Mouse (Mus musculus) cerebellum, adult 2 months (tissue): ENCODE data around the gene Nrcam.

Source experiments
- CTCF ChIP-seq: fragments of 200-500 bp; IDR thresholded peaks from 2 replicates; pipeline ENCODE4 v1.5.1; 2011; ENCODE audit warnings: low read depth, mild to moderate bottlenecking, control low read depth, low read length, moderate library complexity, borderline replicate concordance; ENCODE audit not compliant: insufficient read depth
- POLR2A ChIP-seq: fragments of 200-500 bp; IDR thresholded peaks from 2 replicates; pipeline ENCODE4 v1.6.1; 2011; ENCODE audit warnings: low read length, control low read depth, borderline replicate concordance; ENCODE audit not compliant: insufficient read depth

DNA sequence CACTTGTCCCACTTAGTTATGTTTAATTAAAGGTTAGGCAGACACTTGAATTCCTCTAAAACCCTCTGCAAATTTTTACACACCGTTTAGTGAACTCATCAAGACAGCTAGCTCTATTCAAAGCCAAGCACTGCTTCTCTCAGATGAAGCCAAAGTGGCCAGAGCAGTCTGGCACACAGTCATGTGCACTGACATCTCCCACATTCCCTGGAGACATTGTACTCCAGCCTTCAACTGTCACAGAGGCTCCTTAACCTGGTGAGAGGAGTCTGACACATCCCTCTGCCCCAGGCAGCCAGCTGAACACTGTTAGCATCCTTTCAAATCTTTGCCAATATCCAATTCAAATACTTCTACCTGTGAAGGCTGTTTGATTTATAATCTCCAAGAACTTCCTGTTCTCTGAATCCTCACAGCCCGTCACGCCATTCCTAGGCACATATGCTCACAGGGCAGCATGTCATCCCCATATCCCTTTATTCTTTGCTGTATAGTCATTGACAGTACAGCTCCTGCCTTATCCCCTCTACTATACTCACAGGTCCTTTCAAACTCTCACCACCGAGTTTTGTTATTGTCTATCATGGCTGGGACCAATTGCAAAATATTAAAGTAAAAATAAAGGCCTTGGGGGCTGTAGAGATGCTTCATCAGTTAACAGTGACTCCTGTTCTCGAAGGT lies 173.3 kb downstream of the Nrcam start:
- no peak for TF ChIP-seq CTCF
- TF ChIP-seq POLR2A, result no peak
